Mouse (Mus musculus): ENCODE data around the gene Itgb6.

DNA sequence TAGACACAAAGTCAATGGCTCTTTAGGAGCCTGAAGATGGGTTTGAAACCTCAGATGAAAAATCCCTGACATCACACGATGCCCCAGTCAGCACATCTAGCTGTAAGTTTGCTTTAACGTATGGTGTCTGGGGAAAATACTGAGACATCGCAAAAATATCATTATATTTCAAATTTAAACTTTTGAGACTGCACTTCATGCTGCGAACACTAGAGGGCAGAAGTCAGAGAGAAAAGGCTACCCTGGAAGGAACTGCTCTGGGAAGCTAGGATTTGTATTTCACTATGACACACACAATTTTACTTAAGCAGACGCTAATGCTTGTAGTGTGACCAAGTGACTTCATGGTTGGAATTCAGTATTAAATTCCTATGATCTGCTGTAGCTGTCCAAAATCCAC lies 1.5 kb downstream of the Itgb6 start:
- TF ChIP-seq ZNF384 (IDR thresholded peaks at IDR 0.05; ENCODE audit: low read depth, low read length) (no peak), SIN3A (IDR thresholded peaks at IDR 0.05; ENCODE audit: low read length) (no peak), USF1 (IDR thresholded peaks at IDR 0.05; ENCODE audit: low read depth, low read length) (no peak), MAX (IDR thresholded peaks at IDR 0.05; ENCODE audit: low read length) (no peak), EP300 (IDR thresholded peaks at IDR 0.05; ENCODE audit: low read length) (no peak), TBP (conservative IDR thresholded peaks at IDR 0.05; ENCODE audit: low read depth, low read length) (no peak), POLR2A (IDR thresholded peaks at IDR 0.05; ENCODE audit: low read depth, low read length) (no peak), TCF12 (IDR thresholded peaks at IDR 0.05; ENCODE audit: low read depth, low read length) (no peak), POLR2AphosphoS2 (IDR thresholded peaks at IDR 0.05; ENCODE audit: low read depth, low read length) (no peak)

Data from CH12.LX (cell line).